Mouse (Mus musculus) MEL (cell line): Measurements from ENCODE around the gene Phf1. TPM values are rescaled to one million over a fixed set of nuclear protein-coding genes. Genes with fewer than 3 reads are reported as not detected.
A peak's percentile ranks its signal among the peaks of the same experiment; 100 is the strongest.

Source experiments
- DNase-seq: peaks from one replicate; pipeline ENCODE4 v3.0.0; 2011; ENCODE audit warnings: low read depth, low spot score
- H3K27ac ChIP-seq: 2 replicates; pipeline ENCODE4 v1.5.1; 2012; ENCODE audit warnings: low read depth, mild to moderate bottlenecking, control low read depth, low read length, moderate library complexity; ENCODE audit not compliant: control insufficient read depth
- H3K27me3 ChIP-seq, 2 experiments: fragments of 150-350 bp in 1 of 2; sonication (generic) in 1 of 2; 2 replicates each; pipeline ENCODE4 v1.6.1; 2012; ENCODE audit warnings: low read length in 2 of 2, mild to moderate bottlenecking in 2 of 2, improper control_type of control experiment in 1 of 2, moderate library complexity in 1 of 2; ENCODE audit not compliant: insufficient read depth in 2 of 2, control insufficient read depth in 1 of 2
- H3K36me3 ChIP-seq, 2 experiments: 2 replicates each; pipeline ENCODE4 v1.6.1; 2012 to 2014; ENCODE audit warnings: low read length in 2 of 2, improper control_type of control experiment in 1 of 2, inconsistent platforms in 1 of 2, mild to moderate bottlenecking in 1 of 2; ENCODE audit not compliant: insufficient read depth in 2 of 2, control insufficient read depth in 1 of 2
- H3K4me1 ChIP-seq, 2 experiments: fragments of 150-350 bp in 1 of 2; sonication (generic) in 1 of 2; 2 replicates each; pipeline ENCODE4 v1.6.1; 2012; ENCODE audit warnings: low read length in 2 of 2, improper control_type of control experiment in 1 of 2, mild to moderate bottlenecking in 1 of 2; ENCODE audit not compliant: insufficient read depth in 2 of 2, control insufficient read depth in 1 of 2
- H3K4me3 ChIP-seq, 2 experiments: fragments of 150-350 bp in 1 of 2; sonication (generic) in 1 of 2; 2 replicates each; pipeline ENCODE4 v1.5.1; 2012; ENCODE audit warnings: low read depth in 2 of 2, low read length in 2 of 2, mild to moderate bottlenecking in 2 of 2, moderate library complexity in 2 of 2, control low read depth in 1 of 2, improper control_type of control experiment in 1 of 2; ENCODE audit not compliant: control insufficient read depth in 1 of 2, insufficient read depth in 1 of 2
- H3K79me2 ChIP-seq: 2 replicates; pipeline ENCODE4 v1.6.1; 2012; ENCODE audit warnings: mild to moderate bottlenecking, low read length, moderate library complexity; ENCODE audit not compliant: control insufficient read depth, poor library complexity, insufficient read depth
- H3K9ac ChIP-seq: 2 replicates; pipeline ENCODE4 v1.6.1; 2012; ENCODE audit warnings: low read depth, mild to moderate bottlenecking, control low read depth, low read length, moderate library complexity; ENCODE audit not compliant: control insufficient read depth, poor library complexity, severe bottlenecking
- H3K9me3 ChIP-seq: fragments of 150-350 bp; sonication (generic); replicated peaks from 2 replicates; pipeline ENCODE4 v1.6.1; 2012; ENCODE audit warnings: mild to moderate bottlenecking, low read length, improper control_type of control experiment, moderate library complexity; ENCODE audit not compliant: insufficient read depth
- BHLHE40 ChIP-seq: IDR thresholded peaks from 2 replicates; pipeline ENCODE4 v1.6.1; 2012; ENCODE audit warnings: low read depth, mild to moderate bottlenecking, inconsistent platforms, low read length, improper control_type of control experiment, borderline replicate concordance
- CHD1 ChIP-seq: IDR thresholded peaks from 2 replicates; pipeline ENCODE4 v1.6.1; 2012; ENCODE audit warnings: low read depth, mild to moderate bottlenecking, inconsistent platforms, low read length, improper control_type of control experiment
- CTCF ChIP-seq, 3 experiments: IDR thresholded peaks in 2 of 3; conservative IDR thresholded peaks in 1 of 3; 2 replicates each; pipeline ENCODE4 v1.5.1; 2011 to 2012; ENCODE audit warnings: low read length in 3 of 3, low read depth in 2 of 3, mild to moderate bottlenecking in 2 of 3, improper control_type of control experiment in 1 of 3, inconsistent platforms in 1 of 3, mixed read lengths in 1 of 3, moderate library complexity in 1 of 3; ENCODE audit not compliant: control insufficient read depth in 1 of 3, insufficient read depth in 1 of 3, poor library complexity in 1 of 3, severe bottlenecking in 1 of 3
- E2F4 ChIP-seq: IDR thresholded peaks from 2 replicates; pipeline ENCODE4 v1.6.1; 2011; ENCODE audit warnings: low read depth, low read length, improper control_type of control experiment, borderline replicate concordance
- EP300 ChIP-seq, 2 experiments: IDR thresholded peaks; 2 replicates each; pipeline ENCODE4 v1.6.1; 2011; ENCODE audit warnings: improper control_type of control experiment in 2 of 2, low read length in 2 of 2, low read depth in 1 of 2, mild to moderate bottlenecking in 1 of 2
- GABPA ChIP-seq: IDR thresholded peaks from 2 replicates; pipeline ENCODE4 v1.6.1; 2012; ENCODE audit warnings: low read depth, mild to moderate bottlenecking, inconsistent platforms, low read length, improper control_type of control experiment, moderate library complexity
- HCFC1 ChIP-seq: IDR thresholded peaks from 2 replicates; pipeline ENCODE4 v1.6.1; 2012; ENCODE audit warnings: low read depth, mild to moderate bottlenecking, inconsistent platforms, low read length, improper control_type of control experiment, moderate library complexity
- JUND ChIP-seq: IDR thresholded peaks from 2 replicates; pipeline ENCODE4 v1.6.1; 2011; ENCODE audit warnings: low read depth, mild to moderate bottlenecking, improper control_type of control experiment, low read length
- MAX ChIP-seq: IDR thresholded peaks from 2 replicates; pipeline ENCODE4 v1.6.1; 2011; ENCODE audit warnings: low read length, improper control_type of control experiment
- MAZ ChIP-seq: IDR thresholded peaks from 2 replicates; pipeline ENCODE4 v1.6.1; 2012; ENCODE audit warnings: low read depth, mild to moderate bottlenecking, inconsistent platforms, low read length, improper control_type of control experiment
- MEF2A ChIP-seq: IDR thresholded peaks from 2 replicates; pipeline ENCODE4 v1.6.1; 2014; ENCODE audit warnings: low read depth, mild to moderate bottlenecking, inconsistent platforms, low read length, improper control_type of control experiment; ENCODE audit not compliant: poor library complexity, insufficient replicate concordance, severe bottlenecking; ENCODE audit errors: extremely low read depth
- MYC ChIP-seq: IDR thresholded peaks from 2 replicates; pipeline ENCODE4 v1.6.1; 2011; ENCODE audit warnings: low read depth, mild to moderate bottlenecking, low read length, improper control_type of control experiment, moderate library complexity
- NELFE ChIP-seq: IDR thresholded peaks from 2 replicates; pipeline ENCODE4 v1.6.1; 2011; ENCODE audit warnings: low read depth, low read length, improper control_type of control experiment
- SIN3A ChIP-seq: IDR thresholded peaks from 2 replicates; pipeline ENCODE4 v1.6.1; 2012; ENCODE audit warnings: low read length, improper control_type of control experiment, inconsistent platforms
- TBP ChIP-seq: IDR thresholded peaks from 2 replicates; pipeline ENCODE4 v1.8.0; 2011; ENCODE audit warnings: low read depth, low read length, improper control_type of control experiment
- TCF12 ChIP-seq: IDR thresholded peaks from 2 replicates; pipeline ENCODE4 v1.6.1; 2014; ENCODE audit warnings: low read depth, mild to moderate bottlenecking, inconsistent platforms, low read length, improper control_type of control experiment, moderate library complexity
- USF1 ChIP-seq: IDR thresholded peaks from 2 replicates; pipeline ENCODE4 v1.6.1; 2014; ENCODE audit warnings: low read depth, mild to moderate bottlenecking, inconsistent platforms, low read length, improper control_type of control experiment, moderate library complexity
- USF2 ChIP-seq, 2 experiments: IDR thresholded peaks; 2 replicates each; pipeline ENCODE4 v1.6.1; 2011 to 2012; ENCODE audit warnings: improper control_type of control experiment in 2 of 2, low read length in 2 of 2, borderline replicate concordance in 1 of 2, inconsistent platforms in 1 of 2, low read depth in 1 of 2, mild to moderate bottlenecking in 1 of 2; ENCODE audit not compliant: insufficient read depth in 1 of 2
- ZMIZ1 ChIP-seq: IDR thresholded peaks from 2 replicates; pipeline ENCODE4 v1.6.1; 2012; ENCODE audit warnings: low read depth, mild to moderate bottlenecking, inconsistent platforms, low read length, improper control_type of control experiment, moderate library complexity
- polyA plus RNA-seq, 2 experiments: library from polyadenylated mRNA; stranded (reverse) in 1 of 2; unstranded in 1 of 2; fragments of >175 nt in 1 of 2; fragments of >200 nt in 1 of 2; gene quantifications; 2 replicates each; pipeline versions ENCODE4 v1.2.1 to v1.2.4; 2012; ENCODE audit warnings: low replicate concordance in 2 of 2, low read depth in 1 of 2; ENCODE audit not compliant: insufficient read length in 2 of 2, insufficient read depth in 1 of 2, missing spikeins in 1 of 2
- total RNA-seq: library from RNA; depleted of rRNA; stranded (reverse); fragments of 300-350 nt; gene quantifications from 2 replicates; pipeline ENCODE4 v1.2.3, GENCODE M21; 2012

Phf1 gene
- total and polyA plus RNA-seq, 3 experiments, result 2.9 to 9.5 TPM; not detected in 1

DNA sequence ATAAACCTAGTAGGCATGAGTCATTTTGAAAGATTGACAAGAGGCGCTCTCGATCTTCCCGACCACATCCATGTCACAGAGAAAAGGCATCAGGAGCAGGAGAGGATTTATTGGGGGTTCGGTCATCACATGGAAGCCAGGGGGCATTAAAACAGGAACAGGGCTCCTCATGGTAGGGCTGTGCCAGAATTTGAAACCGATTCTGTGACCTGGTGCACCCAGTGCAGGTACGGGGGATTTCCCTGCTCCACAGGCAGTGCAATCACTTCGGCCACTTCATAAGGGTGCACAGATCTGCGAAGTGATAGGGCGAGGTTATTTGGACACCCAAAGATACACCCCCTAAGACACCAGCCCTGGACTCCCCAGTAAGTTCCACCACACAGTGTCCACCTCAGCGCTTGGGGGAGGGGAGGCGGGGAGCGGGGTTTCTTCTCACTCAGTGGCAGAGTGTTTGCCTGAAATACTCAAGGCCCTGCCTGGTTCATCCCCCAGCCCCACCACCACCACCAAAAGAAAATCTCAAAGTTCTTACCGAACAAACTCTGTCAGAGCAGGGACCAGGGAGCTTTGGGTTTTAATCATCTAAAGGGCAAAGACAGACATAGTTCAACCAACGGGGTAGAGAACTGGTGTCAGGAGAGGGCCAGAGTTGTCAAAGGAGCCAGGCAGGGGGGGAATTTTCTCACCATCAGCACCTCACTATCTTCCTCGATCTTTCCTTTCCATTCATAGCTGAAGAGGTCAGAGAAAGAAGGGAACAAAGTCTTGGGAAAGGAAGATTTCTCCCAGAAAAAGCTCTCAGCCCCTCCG, 5.2 kb downstream of the Phf1 start:
- no peak for TF ChIP-seq JUND
- no peak for TF ChIP-seq E2F4
- TF ChIP-seq CTCF (IDR thresholded peaks at IDR 0.05 in 2 of 3, conservative IDR thresholded peaks at IDR 0.05 in 1 of 3; ENCODE audit: control insufficient read depth in 1 of 3, insufficient read depth in 1 of 3, low read depth in 2 of 3, low read length in 3 of 3, poor library complexity in 1 of 3, severe bottlenecking in 1 of 3), result no peak
- no peak for TF ChIP-seq EP300 (IDR thresholded peaks at IDR 0.05; ENCODE audit: low read depth in 1 of 2, low read length in 2 of 2)
- no peak for TF ChIP-seq CHD1
- 0 out of 2 replicates have a peak, but pooled peaks have one; percentile 11 for TF ChIP-seq ZMIZ1
- Histone ChIP-seq H3K9ac (peak overlapping the region; percentile 92), H3K27me3 (no peaks in the 10 kb centered on the region), H3K9me3 (no peaks in the 10 kb centered on the region), H3K27ac (peak overlapping the region; percentile 91), H3K79me2 (peaks cover 28% of the 10 kb centered on the region), H3K4me3 (peak overlapping the region; percentile 63 to 85), H3K36me3 (peaks cover 0 to 9% of the 10 kb centered on the region in 2 experiments), H3K4me1 (peaks cover 2 to 14% of the 10 kb centered on the region in 2 experiments; a peak in 3 of 4 replicates)
- peak; percentile 30 for DNase-seq

DNA sequence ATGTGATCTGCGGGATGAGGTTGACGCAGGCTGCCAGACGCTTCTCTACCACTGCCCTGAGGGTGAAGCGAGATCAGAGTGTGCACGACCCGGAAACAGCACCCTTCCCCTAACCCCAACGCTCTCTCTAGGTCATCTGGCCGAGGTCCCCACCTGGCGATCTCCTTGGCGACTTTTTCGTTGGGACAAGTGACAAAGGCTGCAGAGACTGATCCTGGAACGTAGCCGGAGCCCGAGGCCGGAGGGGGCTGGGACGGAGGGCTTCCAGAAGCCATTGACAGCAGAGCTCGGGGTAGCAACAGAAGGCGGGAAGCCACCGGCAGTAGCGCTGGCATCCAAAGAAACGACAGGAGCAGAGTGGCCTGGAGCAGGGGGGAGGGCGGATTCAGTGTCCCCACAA, 5.9 kb downstream of the Phf1 start:
- peak; percentile 60 for DNase-seq

DNA sequence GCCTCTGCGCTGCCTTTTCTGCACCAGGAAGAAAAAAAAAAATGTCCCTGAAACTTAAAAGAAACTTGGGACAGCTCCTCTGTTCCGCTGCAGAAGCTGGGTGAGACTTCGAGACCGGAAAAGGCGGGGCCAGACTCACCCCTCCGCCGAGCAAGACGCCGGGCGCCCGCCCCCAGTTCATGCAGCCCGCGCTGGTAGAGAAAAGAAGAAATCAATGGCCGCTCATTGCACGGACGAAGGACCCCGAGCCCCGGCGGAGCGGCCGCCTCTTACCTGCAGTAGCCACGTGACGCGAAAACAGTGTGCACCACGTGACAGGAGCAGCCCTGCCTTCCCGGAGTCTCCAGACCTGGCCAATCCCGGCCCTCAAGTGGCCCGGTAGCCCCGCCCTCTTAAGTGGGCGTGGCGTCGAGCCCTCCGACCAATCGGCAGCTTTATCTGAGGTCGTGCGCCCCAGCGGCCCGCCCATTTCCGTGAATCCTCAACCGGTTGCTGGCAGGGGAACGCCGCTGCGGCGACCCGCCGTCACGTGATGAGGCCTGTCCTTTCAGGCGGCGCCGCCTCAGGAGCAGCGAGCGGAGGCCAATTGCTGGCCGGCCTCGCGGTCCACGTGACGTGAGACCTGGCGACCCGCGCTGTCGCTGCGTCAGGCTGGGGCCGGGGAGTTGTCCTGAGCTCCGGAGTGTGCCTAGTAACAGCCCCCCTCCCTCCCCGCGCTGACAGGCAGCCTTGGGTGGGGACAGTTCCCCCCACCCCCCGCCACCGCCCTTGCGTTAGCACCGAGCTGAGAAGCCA, 6.5 kb downstream of the Phf1 start, which contains the start of gene Cuta:
Cuta (minus strand) TSS at position 392 of the 795 bp plus-strand sequence.
- Histone ChIP-seq H3K27me3 (no peaks in the 10 kb centered on the region), H3K4me3 (peak within 1 kb of the TSS; percentile 77 to 85), H3K79me2 (peaks cover 28% of the 10 kb centered on the region), H3K9me3 (no peaks in the 10 kb centered on the region), H3K9ac (peak within 1 kb of the TSS; percentile 92), H3K4me1 (peaks cover 2 to 14% of the 10 kb centered on the region in 2 experiments; a peak in 3 of 4 replicates), H3K36me3 (peaks cover 0 to 9% of the 10 kb centered on the region in 2 experiments; a peak in 2 of 4 replicates), H3K27ac (peak within 1 kb of the TSS; percentile 92)
- peak; percentile 100 for DNase-seq
- peak; percentile 96 for TF ChIP-seq USF1
- peak; percentile 98 for TF ChIP-seq MAX
- TF ChIP-seq HCFC1, result peak; percentile 81
- peak; percentile 38; the same call in 1 of the 2 replicates for TF ChIP-seq NELFE
- TF ChIP-seq SIN3A, result no peak; the same call in none of the 2 replicates
- TF ChIP-seq MYC, result 0 out of 2 replicates have a peak, but pooled peaks have one; percentile 72
- no peak for TF ChIP-seq GABPA
- TF ChIP-seq TBP, result peak; percentile 16; the same call in 1 of the 2 replicates
- TF ChIP-seq BHLHE40, result peak; percentile 89
- peak; percentile 90 for TF ChIP-seq MAZ
- TF ChIP-seq TCF12, result no peak; the same call in 1 of the 2 replicates
- no peak for TF ChIP-seq MEF2A

More for the DNA sequence above, 5.9 kb downstream of the Phf1 start:
- peak overlapping the region; percentile 91 for H3K27ac ChIP-seq
- peaks cover 28% of the 10 kb centered on the region for H3K79me2 ChIP-seq
- no peaks in the 10 kb centered on the region for H3K9me3 ChIP-seq
- peaks cover 0 to 9% of the 10 kb centered on the region in 2 experiments for H3K36me3 ChIP-seq
- peak overlapping the region; percentile 63 to 85 for H3K4me3 ChIP-seq
- no peaks in the 10 kb centered on the region for H3K27me3 ChIP-seq
- peak overlapping the region; percentile 92 for H3K9ac ChIP-seq
- TF ChIP-seq CTCF (IDR thresholded peaks at IDR 0.05 in 2 of 3, conservative IDR thresholded peaks at IDR 0.05 in 1 of 3; ENCODE audit: control insufficient read depth in 1 of 3, insufficient read depth in 1 of 3, low read depth in 2 of 3, low read length in 3 of 3, poor library complexity in 1 of 3, severe bottlenecking in 1 of 3) (no peak), CHD1 (0 out of 2 replicates have a peak, but pooled peaks have one; percentile 79), NELFE (no peak), TCF12 (no peak), E2F4 (peak; percentile 52; the same call in 1 of the 2 replicates), USF2 (IDR thresholded peaks at IDR 0.05; ENCODE audit: borderline replicate concordance in 1 of 2, insufficient read depth in 1 of 2, low read depth in 1 of 2, low read length in 2 of 2) (no peak), USF1 (no peak), ZMIZ1 (0 out of 2 replicates have a peak, but pooled peaks have one; percentile 16)
- H3K4me1 ChIP-seq, result peaks cover 2 to 14% of the 10 kb centered on the region in 2 experiments; a peak in 3 of 4 replicates
